Mouse (Mus musculus): ENCODE data around the gene Gm10600.
"Not testable (repeated sequence)": the region's sequence is repeated elsewhere in the genome, so short reads cannot be mapped to it uniquely, and the experiment has no call there.

Gm10600 gene

DNA sequence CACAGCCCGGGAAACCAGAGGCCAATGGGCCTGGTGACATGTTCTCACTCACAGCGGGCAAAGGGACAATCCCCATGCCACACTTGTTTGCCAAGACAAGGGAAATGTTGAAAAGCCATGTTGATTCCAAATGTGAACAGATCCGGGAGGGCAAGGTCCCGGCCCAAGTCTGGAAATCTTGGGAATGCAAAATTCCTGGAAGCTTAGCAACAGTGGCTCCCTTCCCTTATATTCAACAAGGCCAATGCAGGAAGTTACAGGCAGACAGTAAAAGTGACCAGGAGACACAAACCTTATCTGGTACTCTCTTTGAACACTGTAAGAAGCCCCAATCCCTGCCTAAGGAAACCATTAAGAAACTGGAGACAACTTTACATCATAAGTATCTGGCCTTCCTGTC lies at the start of gene Gm10600:
Gene Gm10600, plus strand, starts transcription at position 301 of the 400 bp plus-strand sequence.
- not testable (repeated sequence) for DNase-seq

DNA sequence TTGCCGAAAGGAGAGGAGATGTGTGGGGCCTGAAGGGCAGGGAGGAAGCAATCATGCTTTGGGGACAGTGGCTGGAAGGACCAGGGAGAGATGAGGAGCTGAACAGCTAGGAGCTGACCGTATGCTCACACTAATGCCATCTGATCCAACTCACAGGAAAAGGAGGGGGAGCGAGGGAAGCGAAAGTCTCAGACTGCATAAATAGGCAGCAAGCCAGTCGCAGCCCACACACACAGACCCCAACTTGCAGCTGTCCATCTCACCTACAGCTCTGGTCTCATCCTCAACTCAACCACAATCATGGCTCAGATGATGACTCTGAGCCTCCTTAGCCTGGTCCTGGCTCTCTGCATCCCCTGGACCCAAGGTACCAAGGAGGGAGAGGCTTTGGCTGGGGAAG lies 15.0 kb downstream of the Gm10600 start, which contains the start of gene Ccl21b:
Gene Ccl21b, plus strand, starts transcription at position 301 of the 400 bp plus-strand sequence.
- not testable (repeated sequence) for DNase-seq
